Mouse (Mus musculus) stomach, embryonic 15.5 days (tissue): ENCODE data around the gene Ddx11. TPM values are rescaled to one million over a fixed set of nuclear protein-coding genes. Genes with fewer than 3 reads are reported as not detected.
A peak's percentile ranks its signal among the peaks of the same experiment; 100 is the strongest.

Source experiments
- ATAC-seq: fragments of 200-750 bp; cut with Nextera tagmentation; 2 replicates; pipeline ENCODE4 v1.8.0; 2017; ENCODE audit warnings: low read depth, moderate number of reproducible peaks, moderate TSS enrichment; ENCODE audit not compliant: insufficient read depth, low FRiP score
- H3K27ac ChIP-seq: fragments of 300-500 bp; sonication (generic); 2 replicates; pipeline ENCODE4 v1.5.1; 2015; ENCODE audit warnings: mild to moderate bottlenecking, inconsistent platforms
- H3K27me3 ChIP-seq: fragments of 300-500 bp; sonication (generic); replicated peaks from 2 replicates; pipeline ENCODE4 v1.6.1; 2015; ENCODE audit warnings: inconsistent platforms
- H3K36me3 ChIP-seq: fragments of 300-500 bp; sonication (generic); 2 replicates; pipeline ENCODE4 v1.6.1; 2015; ENCODE audit warnings: inconsistent platforms
- H3K4me1 ChIP-seq: fragments of 300-500 bp; sonication (generic); 2 replicates; pipeline ENCODE4 v1.6.1; 2015; ENCODE audit warnings: inconsistent platforms
- H3K4me2 ChIP-seq: fragments of 300-500 bp; sonication (generic); 2 replicates; pipeline ENCODE4 v1.6.1; 2015; ENCODE audit warnings: mild to moderate bottlenecking, inconsistent platforms
- H3K4me3 ChIP-seq: fragments of 300-500 bp; sonication (generic); replicated peaks from 2 replicates; pipeline ENCODE4 v1.5.1; 2015; ENCODE audit warnings: inconsistent platforms
- H3K9ac ChIP-seq: fragments of 300-500 bp; sonication (generic); 2 replicates; pipeline ENCODE4 v1.6.1; 2015; ENCODE audit warnings: inconsistent platforms
- H3K9me3 ChIP-seq: fragments of 300-500 bp; sonication (generic); 2 replicates; pipeline ENCODE4 v1.6.1; 2016; ENCODE audit warnings: inconsistent platforms
- WGBS: fragments of 180-500 bp; shearing (Covaris S2); methylation state at CpG from one replicate; pipeline ENCODE4 v1.1.7; 2015; 5-methylcytosine and 5-hydroxymethylcytosine counted together
- polyA plus RNA-seq: library from polyadenylated mRNA; unstranded; fragments of >200 nt; fragmentation: Nextera tagmentation; extraction: Ambion mirVana; gene quantifications from 2 replicates; pipeline ENCODE4 v1.2.1, GENCODE M21; 2015

Ddx11 gene
- polyA plus RNA-seq, 1 experiment from 2014 or later: 17.3 TPM

DNA sequence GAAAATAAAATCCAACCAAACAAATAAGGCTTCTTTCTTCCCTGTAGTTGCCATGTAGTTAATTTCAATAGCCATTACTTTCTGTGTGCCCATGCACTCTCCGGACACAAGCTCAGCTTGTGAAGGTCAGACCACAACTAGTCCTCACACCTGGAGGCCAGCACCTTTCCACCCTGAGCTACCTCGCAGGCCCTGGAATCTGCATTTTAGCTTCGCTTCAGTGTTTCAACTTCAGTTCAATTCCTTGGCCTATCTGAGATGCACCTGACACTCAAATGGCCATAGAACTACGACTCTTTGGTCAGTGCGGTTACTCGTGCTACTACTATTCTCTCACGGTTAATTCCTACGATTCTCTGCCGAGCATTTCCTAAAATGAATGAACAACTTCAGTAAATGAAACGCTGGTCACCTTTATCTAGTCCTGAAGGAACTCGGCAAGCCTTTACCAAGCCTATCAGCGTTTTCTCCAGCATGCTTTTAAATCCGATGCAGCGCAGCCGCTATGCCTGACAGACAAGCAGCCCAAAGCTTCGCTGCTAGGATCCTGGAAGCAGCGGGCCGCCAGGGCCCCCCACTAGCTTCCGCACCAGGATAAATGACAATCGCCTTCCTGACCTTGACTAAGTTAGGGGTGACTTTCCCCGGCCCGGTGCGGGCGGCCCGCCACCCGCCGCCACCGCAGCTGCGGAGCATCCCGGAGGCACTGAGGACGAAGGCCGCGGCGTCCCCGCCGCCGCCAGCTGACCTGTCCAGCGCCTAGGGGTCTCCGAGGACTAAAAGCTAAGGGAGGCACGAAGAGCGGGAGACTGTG lies 22.5 kb upstream of the Ddx11 start:
- WGBS: under 1% methylated on average over 41 of the region's 41 CpGs
- Histone ChIP-seq H3K36me3 (no peaks in the 10 kb centered on the region), H3K9ac (peak overlapping the region; percentile 100), H3K9me3 (no peaks in the 10 kb centered on the region), H3K4me1 (peaks cover 4% of the 10 kb centered on the region; the same call in 1 of the 2 replicates), H3K27me3 (no peaks in the 10 kb centered on the region), H3K4me2 (peak overlapping the region; percentile 81), H3K27ac (peak overlapping the region; percentile 97), H3K4me3 (peak overlapping the region; percentile 90)
- peak; percentile 51; the same call in 1 of the 2 replicates for ATAC-seq

DNA sequence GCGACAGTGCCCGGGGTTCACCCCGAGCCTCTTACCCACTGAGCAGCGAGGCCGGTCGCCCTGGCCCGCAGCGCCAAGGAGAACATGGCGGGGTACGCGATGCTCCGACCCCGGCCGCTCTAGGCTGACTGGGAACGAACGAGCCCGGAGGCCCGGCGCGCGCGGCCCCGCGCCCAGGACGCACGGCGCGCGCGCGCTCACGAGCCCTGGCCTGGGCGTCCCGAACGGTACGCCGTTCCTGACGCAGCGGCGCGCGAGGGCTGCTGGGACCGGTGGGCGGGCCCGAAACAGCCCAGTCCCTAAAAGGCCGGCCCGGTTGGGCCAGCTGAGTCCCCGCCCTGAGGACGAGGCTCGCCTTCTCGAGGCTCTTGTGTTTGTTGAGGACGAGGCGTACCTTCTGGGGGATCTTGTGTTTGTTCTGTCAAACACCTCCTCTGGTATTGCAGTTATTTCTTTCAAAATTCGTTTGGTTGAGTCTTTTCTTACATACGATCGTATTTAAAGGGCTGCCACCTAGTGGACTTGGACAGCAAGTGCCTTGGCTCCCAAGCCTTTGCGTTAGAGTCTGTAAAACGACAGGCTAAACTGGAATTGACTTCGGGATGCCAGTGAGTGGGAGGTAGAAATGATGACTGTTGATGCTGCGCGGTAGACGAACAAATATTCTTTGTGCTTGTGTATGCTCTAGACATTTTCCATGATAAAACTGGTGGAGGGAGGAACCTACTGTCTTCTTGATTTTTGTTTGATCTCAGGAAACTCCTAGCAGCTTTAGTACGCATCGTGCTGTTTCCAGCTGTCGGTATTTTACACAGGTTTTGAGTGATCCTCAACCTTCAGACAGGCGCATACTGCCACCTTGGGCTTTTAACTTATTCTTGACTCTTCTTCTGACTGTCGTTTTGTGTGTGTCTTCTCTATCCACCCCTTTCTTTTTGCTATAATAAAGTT lies 21.7 kb upstream of the Ddx11 start, which contains the start of gene Ndufv2:
Ndufv2 (minus strand) TSS at position 180 of the 951 bp plus-strand sequence.
- no peaks in the 10 kb centered on the region for H3K36me3 ChIP-seq
- peak within 1 kb of the TSS; percentile 97 for H3K27ac ChIP-seq
- under 1% methylated on average over 67 of the region's 67 CpGs for WGBS
- ATAC-seq: peak; percentile 99
- peak within 1 kb of the TSS; percentile 90 for H3K4me3 ChIP-seq
- H3K27me3 ChIP-seq: no peaks in the 10 kb centered on the region
- H3K9me3 ChIP-seq: no peaks in the 10 kb centered on the region
- peaks cover 4% of the 10 kb centered on the region; the same call in 1 of the 2 replicates for H3K4me1 ChIP-seq
- peak within 1 kb of the TSS; percentile 81 for H3K4me2 ChIP-seq
- peak within 1 kb of the TSS; percentile 100 for H3K9ac ChIP-seq

DNA sequence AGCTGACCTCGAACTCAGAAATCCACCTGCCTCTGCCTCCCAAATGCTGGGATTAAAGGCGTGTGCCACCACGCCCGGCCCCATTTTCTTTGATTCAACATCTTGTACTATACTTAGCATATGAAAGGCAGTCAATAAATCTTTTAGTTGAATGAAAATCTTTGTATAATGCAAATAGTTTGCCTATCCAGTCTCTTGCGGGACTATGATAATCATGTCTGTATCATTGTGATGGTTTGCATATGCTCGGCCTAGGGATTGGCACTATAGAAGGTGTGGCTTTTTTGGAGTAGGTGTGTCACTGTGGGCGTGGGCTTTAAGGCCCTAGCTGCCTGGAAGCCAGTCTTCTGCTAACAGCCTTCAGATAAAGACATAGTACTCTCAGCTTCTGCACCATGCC lies 19.2 kb upstream of the Ddx11 start:
- Histone ChIP-seq H3K4me2 (no peak overlapping the region), H3K4me3 (no peak overlapping the region)

GRCm38 (mm10) chr17:66106601-66107267 lies 16.6 kb upstream of the Ddx11 start:
- Histone ChIP-seq H3K27ac (no peak overlapping the region), H3K9ac (no peak overlapping the region), H3K4me2 (no peak overlapping the region), H3K27me3 (no peaks in the 10 kb centered on the region), H3K4me1 (0 out of 2 replicates have a peak, but pooled peaks cover 5% of the 10 kb centered on the region), H3K4me3 (no peak overlapping the region), H3K36me3 (no peaks in the 10 kb centered on the region), H3K9me3 (no peaks in the 10 kb centered on the region)
- WGBS: 46% methylated on average over 10 of the region's 10 CpGs
- ATAC-seq: no peak

More for the DNA sequence above, 19.2 kb upstream of the Ddx11 start:
- H3K4me1 ChIP-seq: peaks cover 4% of the 10 kb centered on the region; the same call in 1 of the 2 replicates
- 81% methylated on average over 7 of the region's 7 CpGs for WGBS
- no peaks in the 10 kb centered on the region for H3K36me3 ChIP-seq
- H3K27me3 ChIP-seq: no peaks in the 10 kb centered on the region
- no peak overlapping the region for H3K9ac ChIP-seq
- H3K9me3 ChIP-seq: no peaks in the 10 kb centered on the region
- no peak overlapping the region for H3K27ac ChIP-seq
- ATAC-seq: no peak

DNA sequence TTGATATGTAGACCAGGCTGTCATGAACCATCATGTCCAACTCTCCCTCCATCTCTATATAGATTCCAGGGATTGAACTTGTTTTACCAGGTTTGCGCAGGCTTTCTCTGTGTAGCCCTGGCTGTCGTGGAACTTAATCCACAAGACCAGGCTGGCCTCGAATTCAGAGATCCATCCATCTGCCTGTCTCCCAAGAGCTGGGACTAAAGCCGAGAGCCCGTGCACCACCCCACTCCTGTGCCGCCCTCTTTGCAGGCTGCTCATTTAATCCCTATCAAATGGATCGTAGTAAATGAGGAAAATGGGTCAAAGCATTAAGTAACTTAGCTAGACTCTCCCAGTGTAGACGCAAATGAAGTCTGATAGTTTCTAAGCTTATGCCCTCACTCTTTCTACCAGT lies 15.9 kb upstream of the Ddx11 start:
- Histone ChIP-seq H3K4me3 (no peak overlapping the region), H3K9me3 (no peaks in the 10 kb centered on the region), H3K27me3 (no peaks in the 10 kb centered on the region), H3K36me3 (no peaks in the 10 kb centered on the region), H3K9ac (no peak overlapping the region), H3K27ac (no peak overlapping the region), H3K4me2 (no peak overlapping the region), H3K4me1 (peaks cover 9% of the 10 kb centered on the region; the same call in 1 of the 2 replicates)
- WGBS: 62% methylated on average over 8 of the region's 8 CpGs
- no peak for ATAC-seq

GRCm38 (mm10) chr17:66108198-66108597 lies 15.1 kb upstream of the Ddx11 start:
- no peak for ATAC-seq
- Histone ChIP-seq H3K4me2 (no peak overlapping the region), H3K4me3 (no peak overlapping the region), H3K27me3 (no peaks in the 10 kb centered on the region), H3K36me3 (no peaks in the 10 kb centered on the region), H3K9me3 (no peaks in the 10 kb centered on the region), H3K9ac (no peak overlapping the region), H3K4me1 (peaks cover 11% of the 10 kb centered on the region; the same call in 1 of the 2 replicates), H3K27ac (no peak overlapping the region)
- 85% methylated on average over 4 of the region's 4 CpGs for WGBS

DNA sequence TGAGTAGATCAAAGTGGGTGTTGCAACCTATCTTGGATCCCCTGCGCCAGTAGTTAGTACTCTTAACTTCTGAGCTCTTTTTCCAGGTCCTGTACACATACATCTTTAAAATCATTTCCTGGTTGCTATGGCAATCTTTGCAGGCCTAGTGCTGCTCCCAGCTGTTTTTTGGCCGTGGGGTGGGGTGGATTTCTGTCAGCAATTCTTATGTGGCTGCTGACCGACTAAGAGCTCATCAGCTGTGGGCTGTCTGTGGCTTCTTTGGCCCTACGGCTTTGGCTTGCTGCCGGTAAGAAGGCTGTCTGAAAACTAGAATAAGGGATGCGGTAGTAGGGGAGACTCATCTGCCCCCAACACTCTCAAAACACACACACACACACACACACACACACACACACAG lies 12.6 kb upstream of the Ddx11 start:
- ATAC-seq: no peak
- no peaks in the 10 kb centered on the region for H3K9me3 ChIP-seq
- H3K36me3 ChIP-seq: peaks cover 19% of the 10 kb centered on the region
- H3K27me3 ChIP-seq: no peaks in the 10 kb centered on the region
- peaks cover 11% of the 10 kb centered on the region; the same call in 1 of the 2 replicates for H3K4me1 ChIP-seq
- H3K4me2 ChIP-seq: peak overlapping the region; percentile 61
- H3K4me3 ChIP-seq: peak overlapping the region; percentile 88
- WGBS: 22% methylated on average over 6 of the region's 6 CpGs
- no peak overlapping the region for H3K9ac ChIP-seq
- H3K27ac ChIP-seq: peak overlapping the region; percentile 85; the same call in 1 of the 2 replicates

- H3K4me2 ChIP-seq: peak within 1 kb of the TSS; percentile 61
- peak within 1 kb of the TSS; percentile 60 for H3K9ac ChIP-seq
- H3K27ac ChIP-seq: peak within 1 kb of the TSS; percentile 85
- no peaks in the 10 kb centered on the region for H3K27me3 ChIP-seq
- ATAC-seq: peak; percentile 99
- WGBS: under 1% methylated on average over 39 of the region's 41 CpGs
- peak within 1 kb of the TSS; percentile 88 for H3K4me3 ChIP-seq
- H3K9me3 ChIP-seq: no peaks in the 10 kb centered on the region
- peaks cover 26% of the 10 kb centered on the region for H3K36me3 ChIP-seq
- H3K4me1 ChIP-seq: peaks cover 11% of the 10 kb centered on the region; the same call in 1 of the 2 replicates
These were observed 11.8 kb upstream of the Ddx11 start, which contains the start of gene Washc1 for GRCm38 (mm10) chr17:66111402-66111959. Washc1 (plus strand) TSS chr17:66111545.

DNA sequence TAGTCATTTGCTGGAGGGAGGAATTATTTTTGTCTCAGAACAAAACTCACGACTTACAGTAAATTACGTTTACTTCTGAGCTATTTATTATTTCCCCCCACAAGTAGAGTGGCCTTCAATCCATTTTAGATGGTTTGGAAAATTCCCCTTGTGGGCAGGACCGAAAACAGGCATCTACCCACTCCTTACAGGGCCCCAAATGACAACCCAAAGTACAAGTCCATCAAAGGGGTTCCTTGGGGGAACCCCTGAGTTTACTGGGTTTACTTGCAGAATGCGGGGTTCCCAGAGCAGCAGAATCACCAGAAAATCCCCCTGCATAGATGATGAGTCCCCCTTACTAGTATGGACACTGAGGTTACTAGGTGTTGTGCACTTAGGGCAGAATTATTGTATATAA lies 11.2 kb upstream of the Ddx11 start:
- Histone ChIP-seq H3K9ac (peak overlapping the region; percentile 60; the same call in 1 of the 2 replicates), H3K27ac (no peak overlapping the region), H3K4me3 (peak overlapping the region; percentile 88), H3K4me2 (peak overlapping the region; percentile 61), H3K27me3 (no peaks in the 10 kb centered on the region), H3K9me3 (no peaks in the 10 kb centered on the region), H3K4me1 (peaks cover 11% of the 10 kb centered on the region; the same call in 1 of the 2 replicates), H3K36me3 (peaks cover 32% of the 10 kb centered on the region)
- WGBS: 25% methylated on average over 4 of the region's 4 CpGs
- ATAC-seq: no peak

DNA sequence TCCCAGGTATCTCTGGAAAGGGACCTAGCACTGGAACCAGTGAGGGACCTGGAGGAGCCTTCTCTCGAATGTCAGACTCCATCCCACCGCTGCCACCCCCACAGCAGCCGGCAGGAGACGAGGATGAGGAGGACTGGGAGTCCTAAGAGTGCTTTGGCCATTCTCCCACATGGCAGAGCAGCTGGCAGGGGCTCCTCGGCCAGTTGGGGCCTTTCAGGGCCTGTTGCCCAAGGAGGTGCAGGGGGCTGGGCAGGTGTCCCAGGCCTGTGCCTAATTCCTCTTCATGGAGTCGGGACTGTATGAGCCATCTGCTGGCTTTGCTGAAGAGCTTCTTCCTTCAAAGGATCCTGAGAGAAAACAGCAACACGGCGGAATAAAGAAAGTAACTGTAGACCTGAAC lies 4.3 kb upstream of the Ddx11 start:
- ATAC-seq: no peak
- Histone ChIP-seq H3K4me3 (no peak overlapping the region), H3K4me1 (no peaks in the 10 kb centered on the region), H3K36me3 (peaks cover 54% of the 10 kb centered on the region), H3K9me3 (no peaks in the 10 kb centered on the region), H3K4me2 (no peak overlapping the region), H3K27me3 (no peaks in the 10 kb centered on the region), H3K27ac (no peak overlapping the region), H3K9ac (no peak overlapping the region)
- WGBS: 83% methylated on average over 8 of the region's 8 CpGs

GRCm38 (mm10) chr17:66120701-66121100 lies 2.6 kb upstream of the Ddx11 start:
- 67% methylated on average over 1 of the region's 1 CpGs for WGBS
- Histone ChIP-seq H3K4me2 (no peak overlapping the region), H3K9ac (no peak overlapping the region)

More at GRCm38 (mm10) chr17:66120701-66121100, 2.6 kb upstream of the Ddx11 start:
- Histone ChIP-seq H3K9me3 (no peaks in the 10 kb centered on the region), H3K36me3 (peaks cover 38% of the 10 kb centered on the region), H3K4me1 (no peaks in the 10 kb centered on the region), H3K27ac (no peak overlapping the region), H3K4me3 (no peak overlapping the region), H3K27me3 (no peaks in the 10 kb centered on the region)
- no peak for ATAC-seq
